Mouse (Mus musculus) A20 (cell line): Measurements from ENCODE around the gene 2310007B03Rik.

ENCODE experiments used
- DNase-seq: peaks from one replicate; pipeline ENCODE4 v3.0.0-alpha.2; 2011; ENCODE audit warnings: low read depth, low spot score

Gene 2310007B03Rik

GRCm38 (mm10) chr1:93101571-93102061 is 59.1 kb downstream of the 2310007B03Rik start, which contains the start of gene Kif1a:
Kif1a (minus strand) TSS chr1:93101951.
- no peak for DNase-seq
